Mouse (Mus musculus): Measurements from ENCODE around the gene 4930404N11Rik. TPM values are rescaled to one million over a fixed set of nuclear protein-coding genes. Genes with fewer than 3 reads are reported as not detected.
A peak's percentile ranks its signal among the peaks of the same experiment; 100 is the strongest.

4930404N11Rik gene
- polyA plus RNA-seq, 1 experiment from 2014 or later = 0.45 TPM

GRCm38 (mm10) chr10:81318589-81319329 lies 46.9 kb downstream of the 4930404N11Rik start:
- Histone ChIP-seq H3K4me1 (replicated peaks; ENCODE audit: insufficient read depth, low read length) (peaks cover 20% of the 10 kb centered on the region), H3K9ac (ENCODE audit: low read depth, low read length) (0 out of 2 replicates have a peak overlapping the region, but pooled peaks have one; percentile 46), H3K4me3 (replicated peaks; ENCODE audit: low read depth, low read length) (no peak overlapping the region), H3K27ac (0 out of 2 replicates have a peak overlapping the region, but pooled peaks have one; percentile 91), H3K9me3 (replicated peaks; ENCODE audit: low read length) (no peaks in the 10 kb centered on the region), H3K36me3 (ENCODE audit: insufficient read depth, low read length) (peaks cover 29% of the 10 kb centered on the region), H3K4me2 (ENCODE audit: low read length) (peak overlapping the region; percentile 74; the same call in 1 of the 2 replicates), H3K27me3 (ENCODE audit: insufficient read depth, low read length) (no peaks in the 10 kb centered on the region)
- no peak for ATAC-seq (replicated peaks; ENCODE audit: low FRiP score, low read depth)
- WGBS = 88% methylated on average over 13 of the region's 13 CpGs
- no peak for DNase-seq (ENCODE audit: low spot score)
- no peak for TF ChIP-seq CTCF (IDR thresholded peaks at IDR 0.05; ENCODE audit: low read depth)

- ATAC-seq (replicated peaks; ENCODE audit: low FRiP score, low read depth) (no peak), DNase-seq (ENCODE audit: low spot score) (peak; percentile 94)
- Histone ChIP-seq H3K9me3 (replicated peaks; ENCODE audit: low read length) (no peaks in the 10 kb centered on the region), H3K4me2 (ENCODE audit: low read length) (peak overlapping the region; percentile 70), H3K36me3 (ENCODE audit: insufficient read depth, low read length) (peaks cover 26% of the 10 kb centered on the region), H3K9ac (ENCODE audit: low read depth, low read length) (peak overlapping the region; percentile 44), H3K4me3 (replicated peaks; ENCODE audit: low read depth, low read length) (peak overlapping the region; percentile 24), H3K4me1 (replicated peaks; ENCODE audit: insufficient read depth, low read length) (peaks cover 20% of the 10 kb centered on the region), H3K27me3 (ENCODE audit: insufficient read depth, low read length) (no peaks in the 10 kb centered on the region), H3K27ac (peak overlapping the region; percentile 87)
- TF ChIP-seq CTCF (IDR thresholded peaks at IDR 0.05; ENCODE audit: low read depth) = no peak
- WGBS = 7% methylated on average over 19 of the region's 20 CpGs
Observed at GRCm38 (mm10) chr10:81317273-81317672, 48.3 kb downstream of the 4930404N11Rik start.

- Histone ChIP-seq H3K27me3 (ENCODE audit: insufficient read depth, low read length) (no peaks in the 10 kb centered on the region), H3K36me3 (ENCODE audit: insufficient read depth, low read length) (peaks cover 32% of the 10 kb centered on the region), H3K4me2 (ENCODE audit: low read length) (peak overlapping the region; percentile 70), H3K27ac (peak overlapping the region; percentile 87), H3K9me3 (replicated peaks; ENCODE audit: low read length) (no peaks in the 10 kb centered on the region), H3K4me3 (replicated peaks; ENCODE audit: low read depth, low read length) (peak overlapping the region; percentile 24), H3K4me1 (replicated peaks; ENCODE audit: insufficient read depth, low read length) (peaks cover 20% of the 10 kb centered on the region), H3K9ac (ENCODE audit: low read depth, low read length) (peak overlapping the region; percentile 44)
- 0 out of 2 replicates have a peak, but pooled peaks have one; percentile 3 for ATAC-seq (replicated peaks; ENCODE audit: low FRiP score, low read depth)
- TF ChIP-seq CTCF (IDR thresholded peaks at IDR 0.05; ENCODE audit: low read depth) = peak; percentile 66
- WGBS = 39% methylated on average over 16 of the region's 16 CpGs
- DNase-seq (ENCODE audit: low spot score) = peak; percentile 65
Observed at GRCm38 (mm10) chr10:81316338-81317060, 49.1 kb downstream of the 4930404N11Rik start.

GRCm38 (mm10) chr10:81315587-81315986 lies 50.0 kb downstream of the 4930404N11Rik start:
- H3K4me2 ChIP-seq (ENCODE audit: low read length) = no peak overlapping the region
- H3K9me3 ChIP-seq (replicated peaks; ENCODE audit: low read length) = no peaks in the 10 kb centered on the region
- no peak overlapping the region for H3K9ac ChIP-seq (ENCODE audit: low read depth, low read length)
- no peak for ATAC-seq (replicated peaks; ENCODE audit: low FRiP score, low read depth)
- H3K27me3 ChIP-seq (ENCODE audit: insufficient read depth, low read length) = no peaks in the 10 kb centered on the region
- 93% methylated on average over 16 of the region's 16 CpGs for WGBS
- TF ChIP-seq CTCF (IDR thresholded peaks at IDR 0.05; ENCODE audit: low read depth) = no peak
- no peak overlapping the region for H3K4me3 ChIP-seq (replicated peaks; ENCODE audit: low read depth, low read length)
- 0 out of 2 replicates have a peak overlapping the region, but pooled peaks have one; percentile 87 for H3K27ac ChIP-seq
- H3K4me1 ChIP-seq (replicated peaks; ENCODE audit: insufficient read depth, low read length) = peaks cover 20% of the 10 kb centered on the region
- H3K36me3 ChIP-seq (ENCODE audit: insufficient read depth, low read length) = peaks cover 41% of the 10 kb centered on the region
- no peak for DNase-seq (ENCODE audit: low spot score)

- Histone ChIP-seq H3K4me1 (replicated peaks; ENCODE audit: insufficient read depth, low read length) (peaks cover 13% of the 10 kb centered on the region), H3K9ac (ENCODE audit: low read depth, low read length) (no peak overlapping the region), H3K4me3 (replicated peaks; ENCODE audit: low read depth, low read length) (no peak overlapping the region), H3K27me3 (ENCODE audit: insufficient read depth, low read length) (no peaks in the 10 kb centered on the region), H3K36me3 (ENCODE audit: insufficient read depth, low read length) (peaks cover 53% of the 10 kb centered on the region), H3K9me3 (replicated peaks; ENCODE audit: low read length) (no peaks in the 10 kb centered on the region), H3K4me2 (ENCODE audit: low read length) (no peak overlapping the region), H3K27ac (no peak overlapping the region)
- ATAC-seq (replicated peaks; ENCODE audit: low FRiP score, low read depth) = no peak
- WGBS = 77% methylated on average over 7 of the region's 7 CpGs
- no peak for TF ChIP-seq CTCF (IDR thresholded peaks at IDR 0.05; ENCODE audit: low read depth)
- no peak for DNase-seq (ENCODE audit: low spot score)
Observed at GRCm38 (mm10) chr10:81314201-81314600, 51.4 kb downstream of the 4930404N11Rik start.

- Histone ChIP-seq H3K4me2 (ENCODE audit: low read length) (no peak overlapping the region), H3K4me3 (replicated peaks; ENCODE audit: low read depth, low read length) (no peak overlapping the region), H3K9ac (ENCODE audit: low read depth, low read length) (no peak overlapping the region), H3K36me3 (ENCODE audit: insufficient read depth, low read length) (peaks cover 56% of the 10 kb centered on the region), H3K9me3 (replicated peaks; ENCODE audit: low read length) (no peaks in the 10 kb centered on the region), H3K27ac (no peak overlapping the region), H3K27me3 (ENCODE audit: insufficient read depth, low read length) (no peaks in the 10 kb centered on the region), H3K4me1 (replicated peaks; ENCODE audit: insufficient read depth, low read length) (peaks cover 11% of the 10 kb centered on the region)
- no peak for DNase-seq (ENCODE audit: low spot score)
- WGBS = 93% methylated on average over 13 of the region's 13 CpGs
- no peak for ATAC-seq (replicated peaks; ENCODE audit: low FRiP score, low read depth)
- TF ChIP-seq CTCF (IDR thresholded peaks at IDR 0.05; ENCODE audit: low read depth) = no peak
Observed at GRCm38 (mm10) chr10:81313581-81313980, 52.0 kb downstream of the 4930404N11Rik start.

Small RNA genes within 50 kb of the gene (microRNA-seq; reads per million reads assigned to microRNA genes)
- gene Mir6913 = not detected

Other genes with a start within 250 kb of the 4930404N11Rik start
- gene Zbtb7a, start 230.6 kb downstream of the 4930404N11Rik start, polyA plus RNA-seq (2015; fragmentation: Nextera tagmentation; extraction: Ambion mirVana) = 33.7 and 37.4 TPM in 2 replicates
- 28.4 and 32.0 TPM in 2 replicates for gene Pias4, start 197.9 kb downstream of the 4930404N11Rik start, polyA plus RNA-seq (2015; fragmentation: Nextera tagmentation; extraction: Ambion mirVana)
- gene Eef2, start 189.2 kb downstream of the 4930404N11Rik start, polyA plus RNA-seq (2015; fragmentation: Nextera tagmentation; extraction: Ambion mirVana) = 560 and 590 TPM in 2 replicates
- 42.8 and 43.3 TPM in 2 replicates for gene Dapk3, start 182.8 kb downstream of the 4930404N11Rik start, polyA plus RNA-seq (2015; fragmentation: Nextera tagmentation; extraction: Ambion mirVana)
- not detected in 2 replicates for gene 4930442H23Rik, start 182.0 kb downstream of the 4930404N11Rik start, polyA plus RNA-seq (2015; fragmentation: Nextera tagmentation; extraction: Ambion mirVana)
- not detected in 2 replicates for gene Nmrk2, start 163.8 kb downstream of the 4930404N11Rik start, polyA plus RNA-seq (2015; fragmentation: Nextera tagmentation; extraction: Ambion mirVana)
- gene Atcay, start 135.0 kb downstream of the 4930404N11Rik start, polyA plus RNA-seq (2015; fragmentation: Nextera tagmentation; extraction: Ambion mirVana) = 0.32 TPM in 1 of 2 replicates, not detected in the other
- 3.1 and 4.6 TPM in 2 replicates for gene Zfr2, start 132.7 kb downstream of the 4930404N11Rik start, polyA plus RNA-seq (2015; fragmentation: Nextera tagmentation; extraction: Ambion mirVana)
- gene Matk, start 112.9 kb downstream of the 4930404N11Rik start, polyA plus RNA-seq (2015; fragmentation: Nextera tagmentation; extraction: Ambion mirVana) = 3.9 and 5.5 TPM in 2 replicates
- 259 and 283 TPM in 2 replicates for gene Mrpl54, start 98.9 kb downstream of the 4930404N11Rik start, polyA plus RNA-seq (2015; fragmentation: Nextera tagmentation; extraction: Ambion mirVana)
- gene Apba3, start 98.9 kb downstream of the 4930404N11Rik start, polyA plus RNA-seq (2015; fragmentation: Nextera tagmentation; extraction: Ambion mirVana) = 55.7 and 60.5 TPM in 2 replicates
- gene Tjp3, start 74.2 kb downstream of the 4930404N11Rik start, polyA plus RNA-seq (2015; fragmentation: Nextera tagmentation; extraction: Ambion mirVana) = 19.0 and 19.1 TPM in 2 replicates
- gene Pip5k1c, start 72.9 kb downstream of the 4930404N11Rik start, polyA plus RNA-seq (2015; fragmentation: Nextera tagmentation; extraction: Ambion mirVana) = 37.8 and 39.3 TPM in 2 replicates
- 24.5 and 26.4 TPM in 2 replicates for gene Cactin, start 44.7 kb downstream of the 4930404N11Rik start, polyA plus RNA-seq (2015; fragmentation: Nextera tagmentation; extraction: Ambion mirVana)
- gene Tbxa2r, start 37.1 kb downstream of the 4930404N11Rik start, polyA plus RNA-seq (2015; fragmentation: Nextera tagmentation; extraction: Ambion mirVana) = 16.1 and 17.5 TPM in 2 replicates
- gene Gipc3, start 22.6 kb downstream of the 4930404N11Rik start, polyA plus RNA-seq (2015; fragmentation: Nextera tagmentation; extraction: Ambion mirVana) = 0.07 and 0.13 TPM in 2 replicates
- gene Hmg20b, start 15.3 kb downstream of the 4930404N11Rik start, polyA plus RNA-seq (2015; fragmentation: Nextera tagmentation; extraction: Ambion mirVana) = 92.4 and 99.0 TPM in 2 replicates
- 11.3 and 11.6 TPM in 2 replicates for gene Mfsd12, start 8.3 kb downstream of the 4930404N11Rik start, polyA plus RNA-seq (2015; fragmentation: Nextera tagmentation; extraction: Ambion mirVana)
- 67.5 and 70.6 TPM in 2 replicates for gene Fzr1, start 12.7 kb upstream of the 4930404N11Rik start, polyA plus RNA-seq (2015; fragmentation: Nextera tagmentation; extraction: Ambion mirVana)
- gene Dohh, start 18.6 kb upstream of the 4930404N11Rik start, polyA plus RNA-seq (2015; fragmentation: Nextera tagmentation; extraction: Ambion mirVana) = 74.3 and 80.6 TPM in 2 replicates
- 1.9 and 2.1 TPM in 2 replicates for gene Gm48551, start 18.6 kb upstream of the 4930404N11Rik start, polyA plus RNA-seq (2015; fragmentation: Nextera tagmentation; extraction: Ambion mirVana)
- gene Gm48552, start 23.2 kb upstream of the 4930404N11Rik start, polyA plus RNA-seq (2015; fragmentation: Nextera tagmentation; extraction: Ambion mirVana) = 0.82 and 1.9 TPM in 2 replicates
- gene Smim24, start 27.2 kb upstream of the 4930404N11Rik start, polyA plus RNA-seq (2015; fragmentation: Nextera tagmentation; extraction: Ambion mirVana) = 62.4 and 68.6 TPM in 2 replicates
- 62.3 and 72.5 TPM in 2 replicates for gene Nfic, start 89.8 kb upstream of the 4930404N11Rik start, polyA plus RNA-seq (2015; fragmentation: Nextera tagmentation; extraction: Ambion mirVana)
- gene Celf5, start 116.9 kb upstream of the 4930404N11Rik start, polyA plus RNA-seq (2015; fragmentation: Nextera tagmentation; extraction: Ambion mirVana) = 0.30 and 0.47 TPM in 2 replicates
- 56.1 and 63.3 TPM in 2 replicates for gene Ncln, start 130.6 kb upstream of the 4930404N11Rik start, polyA plus RNA-seq (2015; fragmentation: Nextera tagmentation; extraction: Ambion mirVana)
- gene S1pr4, start 134.3 kb upstream of the 4930404N11Rik start, polyA plus RNA-seq (2015; fragmentation: Nextera tagmentation; extraction: Ambion mirVana) = 1.7 and 1.8 TPM in 2 replicates
- 0.80 and 0.92 TPM in 2 replicates for gene Gna15, start 158.4 kb upstream of the 4930404N11Rik start, polyA plus RNA-seq (2015; fragmentation: Nextera tagmentation; extraction: Ambion mirVana)
- gene Gna11, start 179.4 kb upstream of the 4930404N11Rik start, polyA plus RNA-seq (2015; fragmentation: Nextera tagmentation; extraction: Ambion mirVana) = 69.5 and 72.3 TPM in 2 replicates
- 566 and 582 TPM in 2 replicates for gene Aes, start 193.7 kb upstream of the 4930404N11Rik start, polyA plus RNA-seq (2015; fragmentation: Nextera tagmentation; extraction: Ambion mirVana)
- 29.2 and 30.8 TPM in 2 replicates for gene Tle2, start 208.7 kb upstream of the 4930404N11Rik start, polyA plus RNA-seq (2015; fragmentation: Nextera tagmentation; extraction: Ambion mirVana)
- gene Tle6, start 235.3 kb upstream of the 4930404N11Rik start, polyA plus RNA-seq (2015; fragmentation: Nextera tagmentation; extraction: Ambion mirVana) = 7.3 and 9.4 TPM in 2 replicates
- gene BC025920, start 240.5 kb upstream of the 4930404N11Rik start, polyA plus RNA-seq (2015; fragmentation: Nextera tagmentation; extraction: Ambion mirVana) = 0.33 and 0.37 TPM in 2 replicates